In genomic region chr11:12291654-12291935, GRCm38 (mm10) we compare ENCODE assay signal across 13 mouse cellular contexts.
DNase-seq lines count a peak whose midpoint lies in the region; ATAC-seq and TF ChIP-seq lines count a peak whose summit lies in the region.
"Had no signal": no experiment of that assay in that cellular context is flagged by ENCODE, and none has a peak within 500 bp of the region (broad histone marks: within the 10 kb centered on the region; RNA-seq: fewer than 3 reads in every experiment).

No protein-coding gene starts in this region.

- no peaks in the 10 kb centered on the region for H3K36me3 ChIP-seq in embryonic facial prominence, embryonic 14.5 days (ENCODE audit: control insufficient read depth, insufficient read depth, low read length)
- H3K36me3 ChIP-seq in embryonic facial prominence, embryonic 10.5 days (replicated peaks), result no peaks in the 10 kb centered on the region
- no peaks in the 10 kb centered on the region for H3K36me3 ChIP-seq in heart, postnatal 0 days (replicated peaks; ENCODE audit: control insufficient read depth, insufficient read depth, low read length)
- no peaks in the 10 kb centered on the region for H3K36me3 ChIP-seq in lung, embryonic 14.5 days (ENCODE audit: insufficient read depth)
- H3K36me3 ChIP-seq in CH12.LX (replicated peaks in 1 of 2; ENCODE audit: control insufficient read depth in 1 of 2, insufficient read depth in 1 of 2, low read length in 1 of 2), result no peaks in the 10 kb centered on the region
- H3K36me3 ChIP-seq: forebrain, embryonic 10.5 days; G1E; limb, embryonic 12.5 days; liver, embryonic 12.5 days; midbrain, embryonic 12.5 days had no signal

- H3K4me2 ChIP-seq in embryonic facial prominence, embryonic 14.5 days (ENCODE audit: low read depth, low read length), result no peak overlapping the region
- no peak overlapping the region for H3K4me2 ChIP-seq in heart, postnatal 0 days (ENCODE audit: low read depth, low read length)
- no peak overlapping the region for H3K4me2 ChIP-seq in lung, embryonic 14.5 days
- no peak overlapping the region for H3K4me2 ChIP-seq in CH12.LX (ENCODE audit: insufficient read depth, low read depth, poor library complexity, severe bottlenecking)
- H3K4me2 ChIP-seq: limb, embryonic 12.5 days; liver, embryonic 12.5 days; midbrain, embryonic 12.5 days had no signal

- no peak for TF ChIP-seq CTCF in heart, postnatal 0 days (IDR thresholded peaks at IDR 0.05; ENCODE audit: low read depth)
- no peak for TF ChIP-seq CTCF in lung, embryonic 14.5 days (IDR thresholded peaks at IDR 0.05; ENCODE audit: low read depth)
- TF ChIP-seq CTCF in CH12.LX (conservative IDR thresholded peaks at IDR 0.05 in 1 of 2, IDR thresholded peaks at IDR 0.05 in 1 of 2; ENCODE audit: low read depth in 2 of 2, low read length in 2 of 2), result no peak

- ATAC-seq in embryonic facial prominence, embryonic 14.5 days (ENCODE audit: low read depth), result 0 out of 2 replicates have a peak, but pooled peaks have one; percentile 33
- peak; percentile 17; the same call in 1 of the 2 replicates for ATAC-seq in heart, postnatal 0 days (ENCODE audit: insufficient read depth, low read depth)
- peak; percentile 18; the same call in 1 of the 2 replicates for ATAC-seq in lung, embryonic 14.5 days (ENCODE audit: insufficient read depth)
- ATAC-seq: CD4-positive, CD25-positive, alpha-beta regulatory T cell, adult 4 months had no signal

- no peak overlapping the region for H3K27ac ChIP-seq in embryonic facial prominence, embryonic 14.5 days (replicated peaks; ENCODE audit: low read depth, low read length)
- no peak overlapping the region for H3K27ac ChIP-seq in embryonic facial prominence, embryonic 10.5 days (replicated peaks)
- H3K27ac ChIP-seq in heart, postnatal 0 days (ENCODE audit: low read depth), result no peak overlapping the region
- no peak overlapping the region for H3K27ac ChIP-seq in lung, embryonic 14.5 days (ENCODE audit: low read depth)
- H3K27ac ChIP-seq in CH12.LX (ENCODE audit: insufficient read depth, low read depth), result no peak overlapping the region
- H3K27ac ChIP-seq: limb, embryonic 12.5 days; liver, embryonic 12.5 days; midbrain, embryonic 12.5 days had no signal

- no peak overlapping the region for H3K4me3 ChIP-seq in embryonic facial prominence, embryonic 14.5 days (ENCODE audit: low read depth, low read length)
- H3K4me3 ChIP-seq in embryonic facial prominence, embryonic 10.5 days, result no peak overlapping the region
- H3K4me3 ChIP-seq in heart, postnatal 0 days (ENCODE audit: low read depth, low read length), result no peak overlapping the region
- H3K4me3 ChIP-seq in lung, embryonic 14.5 days (ENCODE audit: low read depth, low read length), result no peak overlapping the region
- no peak overlapping the region for H3K4me3 ChIP-seq in CH12.LX (replicated peaks in 1 of 3; ENCODE audit: low read depth in 2 of 3, low read length in 2 of 3, poor library complexity in 1 of 3)
- H3K4me3 ChIP-seq: forebrain, embryonic 10.5 days; limb, embryonic 12.5 days; liver, embryonic 12.5 days; midbrain, embryonic 12.5 days had no signal

- no peaks in the 10 kb centered on the region for H3K79me2 ChIP-seq in CH12.LX (replicated peaks; ENCODE audit: control insufficient read depth, extremely low read depth, insufficient read depth, poor library complexity, severe bottlenecking)

- H3K27me3 ChIP-seq in embryonic facial prominence, embryonic 14.5 days (replicated peaks; ENCODE audit: control insufficient read depth, insufficient read depth, low read length), result peaks cover 5% of the 10 kb centered on the region; the same call in 1 of the 2 replicates
- H3K27me3 ChIP-seq in embryonic facial prominence, embryonic 10.5 days (replicated peaks; ENCODE audit: low read depth, poor library complexity, severe bottlenecking), result peaks cover 22% of the 10 kb centered on the region
- no peaks in the 10 kb centered on the region for H3K27me3 ChIP-seq in heart, postnatal 0 days (ENCODE audit: control insufficient read depth, insufficient read depth, low read length)
- no peaks in the 10 kb centered on the region for H3K27me3 ChIP-seq in lung, embryonic 14.5 days (ENCODE audit: insufficient read depth, low read length)
- no peaks in the 10 kb centered on the region for H3K27me3 ChIP-seq in CH12.LX (replicated peaks)

- in situ Hi-C loops in CH12.LX (cut with MboI; ENCODE audit: low pct_ligation_motif_present, low pct_unique_long_range_greater_than_20kb, low sequenced_read_pairs), result loop anchor here (25.0 kb wide), 2 partner anchors 304 to 479 kb away; partner anchors contain the start of gene Fignl1

- no peak for TF ChIP-seq EP300 in heart, postnatal 0 days (IDR thresholded peaks at IDR 0.05; ENCODE audit: low read depth)
- TF ChIP-seq EP300 in CH12.LX (IDR thresholded peaks at IDR 0.05; ENCODE audit: low read length), result no peak

- H3K4me1 ChIP-seq in embryonic facial prominence, embryonic 14.5 days (ENCODE audit: control insufficient read depth, insufficient read depth, low read length), result no peaks in the 10 kb centered on the region
- 0 out of 2 replicates have a peak, but pooled peaks cover 6% of the 10 kb centered on the region for H3K4me1 ChIP-seq in embryonic facial prominence, embryonic 10.5 days
- peaks cover 11% of the 10 kb centered on the region for H3K4me1 ChIP-seq in heart, postnatal 0 days (ENCODE audit: control insufficient read depth, insufficient read depth)
- H3K4me1 ChIP-seq in lung, embryonic 14.5 days (ENCODE audit: insufficient read depth), result no peaks in the 10 kb centered on the region
- H3K4me1 ChIP-seq in CH12.LX (ENCODE audit: control insufficient read depth in 1 of 2, insufficient read depth in 2 of 2), result peaks cover 0 to 8% of the 10 kb centered on the region in 2 experiments; a peak in 2 of 4 replicates
- H3K4me1 ChIP-seq: liver, embryonic 12.5 days; midbrain, embryonic 12.5 days had no signal

- 19% methylated on average over 3 of the region's 3 CpGs for WGBS in embryonic facial prominence, embryonic 14.5 days
- WGBS in embryonic facial prominence, embryonic 10.5 days, result 32% methylated on average over 3 of the region's 3 CpGs
- 12% methylated on average over 3 of the region's 3 CpGs for WGBS in heart, postnatal 0 days
- 24% methylated on average over 3 of the region's 3 CpGs for WGBS in lung, embryonic 14.5 days

- intact Hi-C loops in heart, postnatal 10 days (cut with DNase I), result loop anchor here (1.0 to 2.0 kb wide), 2 partner anchors 266 to 483 kb away; partner anchors contain the start of gene Fignl1

- DNase-seq in embryonic facial prominence, embryonic 14.5 days (ENCODE audit: low spot score), result no peak
- no peak for DNase-seq in embryonic facial prominence, embryonic 10.5 days (ENCODE audit: low spot score)
- DNase-seq in heart, postnatal 0 days (ENCODE audit: low spot score), result no peak
- no peak for DNase-seq in heart, postnatal 10 days
- no peak for DNase-seq in lung, embryonic 14.5 days
- no peak for DNase-seq in lung, postnatal 14 days
- DNase-seq in CH12.LX (ENCODE audit: extremely low read depth), result no peak

- no peak for TF ChIP-seq RAD21 in CH12.LX (IDR thresholded peaks at IDR 0.05; ENCODE audit: low read depth, low read length)

- H3K9ac ChIP-seq in embryonic facial prominence, embryonic 14.5 days (ENCODE audit: low read depth, low read length), result no peak overlapping the region
- no peak overlapping the region for H3K9ac ChIP-seq in heart, postnatal 0 days (replicated peaks; ENCODE audit: low read depth, low read length)
- H3K9ac ChIP-seq in lung, embryonic 14.5 days, result no peak overlapping the region
- H3K9ac ChIP-seq in CH12.LX (ENCODE audit: insufficient read depth, low read depth), result no peak overlapping the region
- H3K9ac ChIP-seq: limb, embryonic 12.5 days; liver, embryonic 12.5 days; midbrain, embryonic 12.5 days had no signal

- TF ChIP-seq POLR2A in CH12.LX (IDR thresholded peaks at IDR 0.05; ENCODE audit: low read depth, low read length), result no peak

- dilution Hi-C loops in CH12.LX (cut with MboI; ENCODE audit: extremely low pct_ligation_motif_present, extremely low pct_unique_long_range_greater_than_20kb, low sequenced_read_pairs), result no loop called here

- no peaks in the 10 kb centered on the region for H3K9me3 ChIP-seq in embryonic facial prominence, embryonic 14.5 days (ENCODE audit: control insufficient read depth, low read length)
- no peaks in the 10 kb centered on the region for H3K9me3 ChIP-seq in embryonic facial prominence, embryonic 10.5 days
- no peaks in the 10 kb centered on the region for H3K9me3 ChIP-seq in heart, postnatal 0 days (replicated peaks; ENCODE audit: control insufficient read depth, low read length)
- no peaks in the 10 kb centered on the region for H3K9me3 ChIP-seq in lung, embryonic 14.5 days (ENCODE audit: low read depth, low read length)
- H3K9me3 ChIP-seq in CH12.LX (replicated peaks; ENCODE audit: low read length), result no peaks in the 10 kb centered on the region
- H3K9me3 ChIP-seq: forebrain, embryonic 10.5 days; G1E; limb, embryonic 12.5 days; liver, embryonic 12.5 days; midbrain, embryonic 12.5 days had no signal

TF ChIP-seq in CH12.LX, 34 proteins besides CTCF, POLR2A, EP300 and RAD21:
- TF ChIP-seq MAZ (IDR thresholded peaks at IDR 0.05; ENCODE audit: low read depth, low read length) (no peak), ZMIZ1 (IDR thresholded peaks at IDR 0.05; ENCODE audit: low read depth, low read length) (no peak), MYC (IDR thresholded peaks at IDR 0.05; ENCODE audit: low read depth, low read length) (0 out of 2 replicates have a peak, but pooled peaks have one; percentile 1), ELF1 (IDR thresholded peaks at IDR 0.05; ENCODE audit: low read depth, low read length) (no peak)
